Mouse (Mus musculus): ENCODE data around the gene Sf1. TPM values are rescaled to one million over a fixed set of nuclear protein-coding genes. Genes with fewer than 3 reads are reported as not detected.
A peak's percentile ranks its signal among the peaks of the same experiment; 100 is the strongest.

Sf1 gene
- polyA plus RNA-seq, 1 experiment from 2014 or later = 126 TPM

GRCm38 (mm10) chr19:6361291-6361690 lies 2.2 kb upstream of the Sf1 start:
- no peak overlapping the region for H3K27ac ChIP-seq (ENCODE audit: low read length)
- no peaks in the 10 kb centered on the region for H3K27me3 ChIP-seq (ENCODE audit: control insufficient read depth, insufficient read depth, low read length)
- 93% methylated on average over 3 of the region's 3 CpGs for WGBS
- no peak overlapping the region for H3K9ac ChIP-seq (replicated peaks; ENCODE audit: low read depth, low read length)
- no peak overlapping the region for H3K4me2 ChIP-seq (replicated peaks; ENCODE audit: low read depth, low read length)
- no peak for ATAC-seq (ENCODE audit: insufficient number of reproducible peaks, insufficient read depth, low FRiP score, low read depth)
- no peak overlapping the region for H3K4me3 ChIP-seq (ENCODE audit: low read depth, low read length)
- H3K9me3 ChIP-seq (ENCODE audit: control insufficient read depth, low read depth, low read length) = no peaks in the 10 kb centered on the region
- peaks cover 15% of the 10 kb centered on the region; the same call in 1 of the 2 replicates for H3K4me1 ChIP-seq (ENCODE audit: control insufficient read depth, insufficient read depth, low read length)
- H3K36me3 ChIP-seq (ENCODE audit: control insufficient read depth, insufficient read depth, low read length) = peaks cover 14% of the 10 kb centered on the region

- 1% methylated on average over 11 of the region's 11 CpGs for WGBS
- H3K4me2 ChIP-seq (replicated peaks; ENCODE audit: low read depth, low read length) = peak overlapping the region; percentile 48
- H3K27me3 ChIP-seq (ENCODE audit: control insufficient read depth, insufficient read depth, low read length) = no peaks in the 10 kb centered on the region
- ATAC-seq (ENCODE audit: insufficient number of reproducible peaks, insufficient read depth, low FRiP score, low read depth) = no peak
- peaks cover 32% of the 10 kb centered on the region for H3K36me3 ChIP-seq (ENCODE audit: control insufficient read depth, insufficient read depth, low read length)
- H3K4me1 ChIP-seq (ENCODE audit: control insufficient read depth, insufficient read depth, low read length) = peaks cover 19% of the 10 kb centered on the region
- no peak overlapping the region for H3K9ac ChIP-seq (replicated peaks; ENCODE audit: low read depth, low read length)
- H3K9me3 ChIP-seq (ENCODE audit: control insufficient read depth, low read depth, low read length) = no peaks in the 10 kb centered on the region
- H3K27ac ChIP-seq (ENCODE audit: low read length) = 0 out of 2 replicates have a peak overlapping the region, but pooled peaks have one; percentile 56
- H3K4me3 ChIP-seq (ENCODE audit: low read depth, low read length) = peak overlapping the region; percentile 84
Measured at GRCm38 (mm10) chr19:6363091-6363410, 439 bp upstream of the Sf1 start.

- Histone ChIP-seq H3K36me3 (ENCODE audit: control insufficient read depth, insufficient read depth, low read length) (peaks cover 42% of the 10 kb centered on the region), H3K9me3 (ENCODE audit: control insufficient read depth, low read depth, low read length) (no peaks in the 10 kb centered on the region), H3K27me3 (ENCODE audit: control insufficient read depth, insufficient read depth, low read length) (no peaks in the 10 kb centered on the region), H3K27ac (ENCODE audit: low read length) (peak overlapping the region; percentile 99), H3K4me3 (ENCODE audit: low read depth, low read length) (peak overlapping the region; percentile 84), H3K4me2 (replicated peaks; ENCODE audit: low read depth, low read length) (peak overlapping the region; percentile 88), H3K9ac (replicated peaks; ENCODE audit: low read depth, low read length) (peak overlapping the region; percentile 96), H3K4me1 (ENCODE audit: control insufficient read depth, insufficient read depth, low read length) (peaks cover 19% of the 10 kb centered on the region)
- no peak for ATAC-seq (ENCODE audit: insufficient number of reproducible peaks, insufficient read depth, low FRiP score, low read depth)
- 0% methylated on average over 55 of the region's 55 CpGs for WGBS
Measured at GRCm38 (mm10) chr19:6364317-6364725, 831 bp downstream of the Sf1 start.

GRCm38 (mm10) chr19:6364842-6365241 lies 1.4 kb downstream of the Sf1 start:
- Histone ChIP-seq H3K27me3 (ENCODE audit: control insufficient read depth, insufficient read depth, low read length) (no peaks in the 10 kb centered on the region), H3K4me3 (ENCODE audit: low read depth, low read length) (peak overlapping the region; percentile 84), H3K36me3 (ENCODE audit: control insufficient read depth, insufficient read depth, low read length) (peaks cover 48% of the 10 kb centered on the region), H3K9ac (replicated peaks; ENCODE audit: low read depth, low read length) (peak overlapping the region; percentile 96), H3K9me3 (ENCODE audit: control insufficient read depth, low read depth, low read length) (no peaks in the 10 kb centered on the region), H3K27ac (ENCODE audit: low read length) (no peak overlapping the region), H3K4me2 (replicated peaks; ENCODE audit: low read depth, low read length) (peak overlapping the region; percentile 88), H3K4me1 (ENCODE audit: control insufficient read depth, insufficient read depth, low read length) (peaks cover 19% of the 10 kb centered on the region)
- no peak for ATAC-seq (ENCODE audit: insufficient number of reproducible peaks, insufficient read depth, low FRiP score, low read depth)
- 2% methylated on average over 2 of the region's 2 CpGs for WGBS

- peaks cover 9% of the 10 kb centered on the region for H3K4me1 ChIP-seq (ENCODE audit: control insufficient read depth, insufficient read depth, low read length)
- no peak overlapping the region for H3K27ac ChIP-seq (ENCODE audit: low read length)
- WGBS = 83% methylated on average over 2 of the region's 2 CpGs
- H3K4me3 ChIP-seq (ENCODE audit: low read depth, low read length) = no peak overlapping the region
- no peak overlapping the region for H3K4me2 ChIP-seq (replicated peaks; ENCODE audit: low read depth, low read length)
- no peaks in the 10 kb centered on the region for H3K9me3 ChIP-seq (ENCODE audit: control insufficient read depth, low read depth, low read length)
- no peak for ATAC-seq (ENCODE audit: insufficient number of reproducible peaks, insufficient read depth, low FRiP score, low read depth)
- no peaks in the 10 kb centered on the region for H3K27me3 ChIP-seq (ENCODE audit: control insufficient read depth, insufficient read depth, low read length)
- H3K36me3 ChIP-seq (ENCODE audit: control insufficient read depth, insufficient read depth, low read length) = peaks cover 96% of the 10 kb centered on the region
- H3K9ac ChIP-seq (replicated peaks; ENCODE audit: low read depth, low read length) = no peak overlapping the region
Measured at GRCm38 (mm10) chr19:6370175-6370574, 6.7 kb downstream of the Sf1 start.

GRCm38 (mm10) chr19:6372433-6372832 lies 8.9 kb downstream of the Sf1 start:
- 93% methylated on average over 3 of the region's 3 CpGs for WGBS
- ATAC-seq (ENCODE audit: insufficient number of reproducible peaks, insufficient read depth, low FRiP score, low read depth) = no peak

GRCm38 (mm10) chr19:6373539-6374400 lies 10.3 kb downstream of the Sf1 start:
- no peaks in the 10 kb centered on the region for H3K27me3 ChIP-seq (ENCODE audit: control insufficient read depth, insufficient read depth, low read length)
- H3K4me1 ChIP-seq (ENCODE audit: control insufficient read depth, insufficient read depth, low read length) = no peaks in the 10 kb centered on the region
- H3K27ac ChIP-seq (ENCODE audit: low read length) = no peak overlapping the region
- H3K9ac ChIP-seq (replicated peaks; ENCODE audit: low read depth, low read length) = no peak overlapping the region
- no peak overlapping the region for H3K4me3 ChIP-seq (ENCODE audit: low read depth, low read length)
- H3K9me3 ChIP-seq (ENCODE audit: control insufficient read depth, low read depth, low read length) = no peaks in the 10 kb centered on the region
- no peak for ATAC-seq (ENCODE audit: insufficient number of reproducible peaks, insufficient read depth, low FRiP score, low read depth)
- peaks cover 96% of the 10 kb centered on the region for H3K36me3 ChIP-seq (ENCODE audit: control insufficient read depth, insufficient read depth, low read length)
- no peak overlapping the region for H3K4me2 ChIP-seq (replicated peaks; ENCODE audit: low read depth, low read length)
- 67% methylated on average over 12 of the region's 12 CpGs for WGBS

More at GRCm38 (mm10) chr19:6372433-6372832, 8.9 kb downstream of the Sf1 start:
- Histone ChIP-seq H3K4me3 (ENCODE audit: low read depth, low read length) (no peak overlapping the region), H3K27ac (ENCODE audit: low read length) (no peak overlapping the region), H3K27me3 (ENCODE audit: control insufficient read depth, insufficient read depth, low read length) (no peaks in the 10 kb centered on the region), H3K9me3 (ENCODE audit: control insufficient read depth, low read depth, low read length) (no peaks in the 10 kb centered on the region), H3K9ac (replicated peaks; ENCODE audit: low read depth, low read length) (no peak overlapping the region), H3K36me3 (ENCODE audit: control insufficient read depth, insufficient read depth, low read length) (peaks cover 97% of the 10 kb centered on the region), H3K4me2 (replicated peaks; ENCODE audit: low read depth, low read length) (no peak overlapping the region), H3K4me1 (ENCODE audit: control insufficient read depth, insufficient read depth, low read length) (peaks cover 1% of the 10 kb centered on the region; the same call in 1 of the 2 replicates)

- H3K9ac ChIP-seq (replicated peaks; ENCODE audit: low read depth, low read length) = no peak overlapping the region
- H3K4me3 ChIP-seq (ENCODE audit: low read depth, low read length) = no peak overlapping the region
- no peak overlapping the region for H3K4me2 ChIP-seq (replicated peaks; ENCODE audit: low read depth, low read length)
- peaks cover 91% of the 10 kb centered on the region for H3K36me3 ChIP-seq (ENCODE audit: control insufficient read depth, insufficient read depth, low read length)
- no peaks in the 10 kb centered on the region for H3K27me3 ChIP-seq (ENCODE audit: control insufficient read depth, insufficient read depth, low read length)
- H3K9me3 ChIP-seq (ENCODE audit: control insufficient read depth, low read depth, low read length) = no peaks in the 10 kb centered on the region
- no peaks in the 10 kb centered on the region for H3K4me1 ChIP-seq (ENCODE audit: control insufficient read depth, insufficient read depth, low read length)
- WGBS = 97% methylated on average over 10 of the region's 10 CpGs
- no peak overlapping the region for H3K27ac ChIP-seq (ENCODE audit: low read length)
- no peak for ATAC-seq (ENCODE audit: insufficient number of reproducible peaks, insufficient read depth, low FRiP score, low read depth)
Measured at GRCm38 (mm10) chr19:6374571-6374970, 11.1 kb downstream of the Sf1 start.
